Mouse (Mus musculus): ENCODE measurements around the gene Lmbr1l. TPM values are rescaled to one million over a fixed set of nuclear protein-coding genes. Genes with fewer than 3 reads are reported as not detected.

The Lmbr1l gene
- polyA plus RNA-seq, 1 experiment from 2014 or later: 17.0 TPM

GRCm38 (mm10) chr15:98893940-98894745, 23.9 kb downstream of the Lmbr1l start, which contains the start of gene Rhebl1:
Gene Rhebl1 (minus strand): TSS chr15:98894540.
- TF ChIP-seq EP300 (IDR thresholded peaks at IDR 0.05): no peak
- no peak for TF ChIP-seq CTCF (IDR thresholded peaks at IDR 0.05)
- peak; percentile 39 for DNase-seq (ENCODE audit: low spot score)
- ATAC-seq: no peak
- Histone ChIP-seq H3K27ac (ENCODE audit: low read length) (0 out of 2 replicates have a peak within 1 kb of the TSS, but pooled peaks have one; percentile 69), H3K4me2 (replicated peaks; ENCODE audit: low read depth, low read length) (peak within 1 kb of the TSS; percentile 94), H3K9me3 (ENCODE audit: low read length) (no peaks in the 10 kb centered on the region), H3K36me3 (ENCODE audit: insufficient read depth, low read length) (no peaks in the 10 kb centered on the region), H3K4me3 (ENCODE audit: low read depth, low read length) (peak within 1 kb of the TSS; percentile 50), H3K4me1 (ENCODE audit: insufficient read depth, low read depth, low read length) (peaks cover 28% of the 10 kb centered on the region), H3K9ac (replicated peaks; ENCODE audit: low read depth) (no peak within 1 kb of the TSS), H3K27me3 (replicated peaks; ENCODE audit: insufficient read depth, low read length) (peaks cover 40% of the 10 kb centered on the region)
- under 1% methylated on average over 57 of the region's 77 CpGs for WGBS

DNA sequence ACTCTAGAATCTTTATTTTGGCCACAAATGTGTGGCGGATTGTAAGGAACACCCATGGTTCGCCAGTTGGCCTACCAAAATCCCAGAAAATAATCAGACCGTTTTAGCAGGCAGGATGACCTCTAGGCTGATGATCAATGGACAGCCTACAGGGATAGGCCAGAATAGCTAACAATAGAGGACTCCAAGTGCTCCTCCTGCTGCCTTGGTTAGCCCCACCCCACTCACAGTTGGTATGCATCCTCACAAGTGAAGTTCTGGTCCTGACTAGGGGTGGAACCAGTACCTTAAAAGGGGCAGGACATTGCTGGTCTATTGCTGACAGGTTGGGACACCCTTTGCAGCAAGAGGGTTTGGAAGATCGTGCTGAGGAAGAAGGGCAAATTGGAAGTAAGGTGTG, 25.0 kb downstream of the Lmbr1l start:
- 75% methylated on average over 4 of the region's 4 CpGs for WGBS
- Histone ChIP-seq H3K27ac (ENCODE audit: low read length) (no peak overlapping the region), H3K9ac (replicated peaks; ENCODE audit: low read depth) (no peak overlapping the region), H3K4me2 (replicated peaks; ENCODE audit: low read depth, low read length) (no peak overlapping the region), H3K27me3 (replicated peaks; ENCODE audit: insufficient read depth, low read length) (peaks cover 32% of the 10 kb centered on the region), H3K9me3 (ENCODE audit: low read length) (no peaks in the 10 kb centered on the region), H3K36me3 (ENCODE audit: insufficient read depth, low read length) (no peaks in the 10 kb centered on the region), H3K4me3 (ENCODE audit: low read depth, low read length) (no peak overlapping the region), H3K4me1 (ENCODE audit: insufficient read depth, low read depth, low read length) (peaks cover 24% of the 10 kb centered on the region)
- TF ChIP-seq CTCF (IDR thresholded peaks at IDR 0.05): no peak
- no peak for TF ChIP-seq EP300 (IDR thresholded peaks at IDR 0.05)
- DNase-seq (ENCODE audit: low spot score): no peak
- ATAC-seq: no peak

- Histone ChIP-seq H3K27ac (ENCODE audit: low read length) (no peak overlapping the region), H3K4me3 (ENCODE audit: low read depth, low read length) (no peak overlapping the region), H3K9me3 (ENCODE audit: low read length) (no peaks in the 10 kb centered on the region), H3K9ac (replicated peaks; ENCODE audit: low read depth) (no peak overlapping the region), H3K4me2 (replicated peaks; ENCODE audit: low read depth, low read length) (no peak overlapping the region), H3K27me3 (replicated peaks; ENCODE audit: insufficient read depth, low read length) (peaks cover 27% of the 10 kb centered on the region), H3K36me3 (ENCODE audit: insufficient read depth, low read length) (no peaks in the 10 kb centered on the region), H3K4me1 (ENCODE audit: insufficient read depth, low read depth, low read length) (peaks cover 17% of the 10 kb centered on the region)
- ATAC-seq (peak; percentile 74), DNase-seq (ENCODE audit: low spot score) (peak; percentile 95)
- 27% methylated on average over 6 of the region's 6 CpGs for WGBS
- TF ChIP-seq EP300 (IDR thresholded peaks at IDR 0.05) (no peak), CTCF (IDR thresholded peaks at IDR 0.05) (peak; percentile 99)
Observed at GRCm38 (mm10) chr15:98891907-98892606, 26.0 kb downstream of the Lmbr1l start.

GRCm38 (mm10) chr15:98891198-98891742, 26.8 kb downstream of the Lmbr1l start:
- Histone ChIP-seq H3K4me3 (ENCODE audit: low read depth, low read length) (no peak overlapping the region), H3K27me3 (replicated peaks; ENCODE audit: insufficient read depth, low read length) (peaks cover 19% of the 10 kb centered on the region; the same call in 1 of the 2 replicates), H3K4me2 (replicated peaks; ENCODE audit: low read depth, low read length) (peak overlapping the region; percentile 17; the same call in 1 of the 2 replicates), H3K36me3 (ENCODE audit: insufficient read depth, low read length) (no peaks in the 10 kb centered on the region), H3K27ac (ENCODE audit: low read length) (no peak overlapping the region), H3K9ac (replicated peaks; ENCODE audit: low read depth) (no peak overlapping the region), H3K4me1 (ENCODE audit: insufficient read depth, low read depth, low read length) (peaks cover 16% of the 10 kb centered on the region), H3K9me3 (ENCODE audit: low read length) (no peaks in the 10 kb centered on the region)
- DNase-seq (ENCODE audit: low spot score) (no peak), ATAC-seq (no peak)
- 18% methylated on average over 19 of the region's 19 CpGs for WGBS
- TF ChIP-seq EP300 (IDR thresholded peaks at IDR 0.05) (no peak), CTCF (IDR thresholded peaks at IDR 0.05) (no peak)

- no peaks in the 10 kb centered on the region for H3K27me3 ChIP-seq (replicated peaks; ENCODE audit: insufficient read depth, low read length)
- no peak overlapping the region for H3K4me3 ChIP-seq (ENCODE audit: low read depth, low read length)
- H3K4me2 ChIP-seq (replicated peaks; ENCODE audit: low read depth, low read length): no peak overlapping the region
- no peaks in the 10 kb centered on the region for H3K9me3 ChIP-seq (ENCODE audit: low read length)
- H3K27ac ChIP-seq (ENCODE audit: low read length): no peak overlapping the region
- ATAC-seq (no peak), DNase-seq (ENCODE audit: low spot score) (no peak)
- no peaks in the 10 kb centered on the region for H3K4me1 ChIP-seq (ENCODE audit: insufficient read depth, low read depth, low read length)
- TF ChIP-seq CTCF (IDR thresholded peaks at IDR 0.05) (no peak), EP300 (IDR thresholded peaks at IDR 0.05) (no peak)
- no peak overlapping the region for H3K9ac ChIP-seq (replicated peaks; ENCODE audit: low read depth)
- WGBS: 77% methylated on average over 7 of the region's 7 CpGs
- H3K36me3 ChIP-seq (ENCODE audit: insufficient read depth, low read length): no peaks in the 10 kb centered on the region
Observed at GRCm38 (mm10) chr15:98887526-98887925, 30.5 kb downstream of the Lmbr1l start.
